Mouse (Mus musculus) stomach, postnatal 0 days (tissue): ENCODE results near the gene Adh6a. TPM values are rescaled to one million over a fixed set of nuclear protein-coding genes. Genes with fewer than 3 reads are reported as not detected.

ENCODE experiments used
- ATAC-seq: fragments of 200-750 bp; cut with Nextera tagmentation; 2 replicates; pipeline ENCODE4 v1.8.0; 2017; ENCODE audit not compliant: low FRiP score, low TSS enrichment
- DNase-seq: peaks from one replicate; pipeline ENCODE4 v3.0.0-alpha.2; 2016; ENCODE audit warnings: low spot score
- H3K27ac ChIP-seq: fragments of 300-500 bp; sonication (generic); replicated peaks from 2 replicates; pipeline ENCODE4 v1.5.1; 2014; ENCODE audit warnings: mild to moderate bottlenecking, control low read depth
- H3K27me3 ChIP-seq: fragments of 300-500 bp; sonication (generic); 2 replicates; pipeline ENCODE4 v1.6.1; 2014; ENCODE audit warnings: low read length; ENCODE audit not compliant: control insufficient read depth, insufficient read depth
- H3K36me3 ChIP-seq: fragments of 300-500 bp; sonication (generic); 2 replicates; pipeline ENCODE4 v1.6.1; 2014; ENCODE audit warnings: low read length, mixed read lengths; ENCODE audit not compliant: control insufficient read depth, insufficient read depth
- H3K4me1 ChIP-seq: fragments of 300-500 bp; sonication (generic); replicated peaks from 2 replicates; pipeline ENCODE4 v1.6.1; 2014; ENCODE audit warnings: antibody characterized with exemption; ENCODE audit not compliant: control insufficient read depth, insufficient read depth
- H3K4me2 ChIP-seq: fragments of 300-500 bp; sonication (generic); replicated peaks from 2 replicates; pipeline ENCODE4 v1.6.1; 2014; ENCODE audit warnings: low read depth, mild to moderate bottlenecking, control low read depth, moderate library complexity
- H3K4me3 ChIP-seq: fragments of 300-500 bp; sonication (generic); 2 replicates; pipeline ENCODE4 v1.5.1; 2014; ENCODE audit warnings: low read depth, low read length, control low read depth
- H3K9ac ChIP-seq: fragments of 300-500 bp; sonication (generic); 2 replicates; pipeline ENCODE4 v1.6.1; 2014; ENCODE audit warnings: mild to moderate bottlenecking, low read length, control low read depth, mixed read lengths
- H3K9me3 ChIP-seq: fragments of 300-500 bp; sonication (generic); 2 replicates; pipeline ENCODE4 v1.6.1; 2016; ENCODE audit warnings: low read length; ENCODE audit not compliant: control insufficient read depth
- CTCF ChIP-seq: IDR thresholded peaks from 2 replicates; pipeline ENCODE4 v1.5.1; 2016; ENCODE audit warnings: antibody characterized with exemption, low read depth, mild to moderate bottlenecking, moderate library complexity
- EP300 ChIP-seq: optimal IDR thresholded peaks from 2 replicates; pipeline ENCODE3; 2016; ENCODE audit warnings: antibody characterized with exemption
- WGBS: fragments of 180-500 bp; shearing (Covaris S2); extraction: QIAGEN DNeasy Blood & Tissue Kit; methylation state at CpG from one replicate; pipeline ENCODE4 v1.1.7; 2014; 5-methylcytosine and 5-hydroxymethylcytosine counted together
- polyA plus RNA-seq: library from polyadenylated mRNA; unstranded; fragments of >200 nt; fragmentation: Nextera tagmentation; extraction: Ambion mirVana; gene quantifications from 2 replicates; pipeline ENCODE4 v1.2.1, GENCODE M21; 2015

Gene Adh6a
- polyA plus RNA-seq, 1 experiment from 2014 or later = 47.0 TPM

DNA sequence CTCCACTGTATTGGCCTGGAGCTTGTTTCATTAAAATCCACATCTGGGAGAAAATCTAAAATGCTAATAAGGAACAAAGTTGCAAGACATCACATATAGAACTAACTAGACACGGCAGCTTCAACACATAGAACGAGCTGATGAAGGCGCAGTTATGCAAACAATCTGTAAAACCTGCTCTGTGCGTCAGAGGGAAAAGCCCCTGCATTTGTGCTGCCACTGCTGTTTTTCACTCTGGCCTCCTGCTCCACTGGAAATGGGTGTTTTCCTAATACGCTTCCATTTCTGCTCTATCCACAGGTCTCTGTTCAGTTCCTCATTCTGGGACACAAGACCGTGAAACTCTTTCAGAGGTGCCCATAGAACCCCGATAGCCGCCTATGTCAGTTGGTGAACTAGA is 20.8 kb downstream of the Adh6a start:
- 62% methylated on average over 8 of the region's 8 CpGs for WGBS
- H3K27me3 ChIP-seq = no peaks in the 10 kb centered on the region
- H3K4me2 ChIP-seq = no peak overlapping the region
- TF ChIP-seq EP300 (no peak), CTCF (no peak)
- no peaks in the 10 kb centered on the region for H3K4me1 ChIP-seq
- H3K4me3 ChIP-seq = no peak overlapping the region
- no peaks in the 10 kb centered on the region for H3K9me3 ChIP-seq
- ATAC-seq = no peak
- H3K27ac ChIP-seq = no peak overlapping the region
- no peak overlapping the region for H3K9ac ChIP-seq
- no peaks in the 10 kb centered on the region for H3K36me3 ChIP-seq
- DNase-seq = no peak

GRCm38 (mm10) chr3:138334320-138334719 is 21.2 kb downstream of the Adh6a start:
- no peak overlapping the region for H3K27ac ChIP-seq
- no peaks in the 10 kb centered on the region for H3K27me3 ChIP-seq
- no peaks in the 10 kb centered on the region for H3K4me1 ChIP-seq
- H3K4me2 ChIP-seq = no peak overlapping the region
- ATAC-seq (no peak), DNase-seq (no peak)
- H3K9ac ChIP-seq = no peak overlapping the region
- no peaks in the 10 kb centered on the region for H3K36me3 ChIP-seq
- TF ChIP-seq CTCF = no peak
- TF ChIP-seq EP300 = no peak
- no peaks in the 10 kb centered on the region for H3K9me3 ChIP-seq
- H3K4me3 ChIP-seq = no peak overlapping the region
- 61% methylated on average over 4 of the region's 4 CpGs for WGBS

- no peaks in the 10 kb centered on the region for H3K27me3 ChIP-seq
- DNase-seq (no peak), ATAC-seq (no peak)
- H3K4me1 ChIP-seq = no peaks in the 10 kb centered on the region
- H3K4me2 ChIP-seq = no peak overlapping the region
- H3K36me3 ChIP-seq = no peaks in the 10 kb centered on the region
- H3K9me3 ChIP-seq = no peaks in the 10 kb centered on the region
- TF ChIP-seq CTCF (no peak), EP300 (no peak)
- H3K4me3 ChIP-seq = no peak overlapping the region
- H3K9ac ChIP-seq = no peak overlapping the region
- 79% methylated on average over 1 of the region's 1 CpGs for WGBS
- no peak overlapping the region for H3K27ac ChIP-seq
These were observed 22.5 kb downstream of the Adh6a start for GRCm38 (mm10) chr3:138335566-138335965.

DNA sequence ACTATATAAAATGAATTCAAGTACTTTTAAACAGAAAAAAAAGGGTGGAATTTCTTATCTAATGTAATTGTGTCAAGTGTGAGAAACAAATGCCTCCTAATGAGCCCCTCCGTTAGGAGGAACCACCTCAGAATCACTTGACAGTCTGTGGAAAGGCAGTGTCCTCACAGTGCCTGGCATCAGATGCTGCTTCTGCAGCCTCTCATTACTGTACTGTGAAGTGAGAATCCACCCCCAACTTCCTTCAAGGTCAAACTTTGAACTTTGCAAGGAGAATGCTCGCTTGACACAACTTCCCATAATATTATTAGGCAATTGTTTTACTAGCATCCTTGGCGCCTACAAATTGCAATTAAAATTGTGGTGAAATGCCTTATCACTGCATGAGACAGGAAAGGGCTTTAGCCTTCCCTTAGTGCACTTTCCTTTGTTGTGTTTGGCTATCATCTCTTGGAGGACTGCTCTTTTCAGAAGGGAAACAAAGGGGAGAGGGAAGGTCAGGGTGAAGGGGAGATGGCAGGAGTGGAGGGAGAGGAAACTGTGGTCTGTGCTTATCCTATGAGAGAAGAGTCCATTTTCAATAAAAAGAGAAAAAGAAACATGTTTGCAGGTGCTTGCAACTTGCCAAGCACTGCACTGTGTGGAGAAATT is 23.1 kb downstream of the Adh6a start:
- H3K27ac ChIP-seq = no peak overlapping the region
- 65% methylated on average over 3 of the region's 3 CpGs for WGBS
- H3K9ac ChIP-seq = no peak overlapping the region
- H3K27me3 ChIP-seq = no peaks in the 10 kb centered on the region
- no peaks in the 10 kb centered on the region for H3K9me3 ChIP-seq
- no peaks in the 10 kb centered on the region for H3K36me3 ChIP-seq
- H3K4me3 ChIP-seq = no peak overlapping the region
- no peaks in the 10 kb centered on the region for H3K4me1 ChIP-seq
- TF ChIP-seq CTCF = no peak
- no peak for TF ChIP-seq EP300
- no peak overlapping the region for H3K4me2 ChIP-seq
- ATAC-seq (no peak), DNase-seq (no peak)

DNA sequence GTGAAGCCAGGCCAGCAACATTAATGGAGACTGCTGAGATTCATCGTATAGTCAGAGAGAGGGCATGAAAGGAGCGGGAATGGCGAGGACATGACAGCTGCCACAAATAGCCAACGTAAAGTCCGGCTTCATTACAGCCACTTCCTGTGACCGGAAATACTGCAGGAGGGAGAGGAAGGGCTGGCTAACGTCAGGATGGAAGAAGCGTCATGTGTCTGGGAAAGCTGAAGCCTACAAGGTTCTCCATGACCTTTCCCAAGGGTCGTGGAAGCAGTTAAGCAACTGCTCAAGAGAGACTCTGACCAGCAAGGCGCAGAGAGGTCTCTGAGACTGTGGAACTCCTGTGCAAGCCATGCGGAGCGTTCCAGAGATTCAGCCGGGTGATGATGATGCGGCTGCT is 28.4 kb downstream of the Adh6a start, which contains the start of gene Adh6b:
TSS of gene Adh6b (plus strand) at position 305 of the 400 bp plus-strand sequence.
- ATAC-seq = no peak
- Histone ChIP-seq H3K4me3 (no peak within 1 kb of the TSS), H3K36me3 (no peaks in the 10 kb centered on the region), H3K9me3 (no peaks in the 10 kb centered on the region), H3K27me3 (no peaks in the 10 kb centered on the region), H3K9ac (no peak within 1 kb of the TSS), H3K4me1 (no peaks in the 10 kb centered on the region), H3K27ac (no peak within 1 kb of the TSS), H3K4me2 (no peak within 1 kb of the TSS)
- TF ChIP-seq CTCF (no peak), EP300 (no peak)
- 81% methylated on average over 14 of the region's 14 CpGs for WGBS
- DNase-seq = no peak

GRCm38 (mm10) chr3:138347041-138347440 is 34.0 kb downstream of the Adh6a start:
- no peak for DNase-seq
- Histone ChIP-seq H3K9ac (no peak overlapping the region), H3K27ac (no peak overlapping the region), H3K9me3 (no peaks in the 10 kb centered on the region), H3K36me3 (no peaks in the 10 kb centered on the region), H3K27me3 (no peaks in the 10 kb centered on the region), H3K4me2 (no peak overlapping the region), H3K4me1 (no peaks in the 10 kb centered on the region), H3K4me3 (no peak overlapping the region)
- ATAC-seq = no peak
- no peak for TF ChIP-seq EP300
- TF ChIP-seq CTCF = no peak
- WGBS = 38% methylated on average over 3 of the region's 3 CpGs
